Mouse (Mus musculus) ES-Bruce4 (cell line): Measurements from ENCODE around the gene Siah1b. TPM values are rescaled to one million over a fixed set of nuclear protein-coding genes. Genes with fewer than 3 reads are reported as not detected.

ENCODE experiments used
- H3K27ac ChIP-seq: 2 replicates; pipeline ENCODE4 v1.5.1; 2012; ENCODE audit warnings: low read length, inconsistent platforms; ENCODE audit not compliant: insufficient read depth
- H3K27me3 ChIP-seq: 2 replicates; pipeline ENCODE4 v1.6.1; 2012; ENCODE audit warnings: mild to moderate bottlenecking, low read length, inconsistent platforms; ENCODE audit not compliant: control insufficient read depth, poor library complexity, insufficient read depth, severe bottlenecking
- H3K36me3 ChIP-seq: 2 replicates; pipeline ENCODE4 v1.6.1; 2012; ENCODE audit warnings: inconsistent platforms, mild to moderate bottlenecking, low read length, moderate library complexity; ENCODE audit not compliant: control insufficient read depth, poor library complexity, insufficient read depth, severe bottlenecking
- H3K4me1 ChIP-seq: one replicate; pipeline ENCODE4 v1.8.1; 2011; ENCODE audit warnings: low read length; ENCODE audit not compliant: control insufficient read depth, insufficient read depth
- H3K4me3 ChIP-seq: 2 replicates; pipeline ENCODE4 v1.5.1; 2011; ENCODE audit warnings: low read depth, mild to moderate bottlenecking, low read length
- H3K9ac ChIP-seq: 2 replicates; pipeline ENCODE4 v1.6.1; 2012; ENCODE audit warnings: low read depth, mild to moderate bottlenecking, inconsistent platforms; ENCODE audit not compliant: poor library complexity, severe bottlenecking
- H3K9me3 ChIP-seq: replicated peaks from 2 replicates; pipeline ENCODE4 v1.6.1; 2012; ENCODE audit warnings: mild to moderate bottlenecking, low read length, inconsistent platforms; ENCODE audit not compliant: control insufficient read depth, poor library complexity, insufficient read depth, severe bottlenecking
- CTCF ChIP-seq: IDR thresholded peaks from one replicate; pipeline ENCODE4 v1.8.1; 2011; ENCODE audit warnings: low read depth, low read length
- EP300 ChIP-seq: IDR thresholded peaks from 2 replicates; pipeline ENCODE4 v1.6.1; 2011; ENCODE audit warnings: low read depth, low read length; ENCODE audit not compliant: insufficient read depth
- POLR2A ChIP-seq: IDR thresholded peaks from one replicate; pipeline ENCODE4 v1.8.1; 2011; ENCODE audit warnings: low read length; ENCODE audit not compliant: insufficient read depth
- polyA plus RNA-seq: library from polyadenylated mRNA; stranded (reverse); fragments of >200 nt; gene quantifications from 2 replicates; pipeline ENCODE4 v1.2.4, GENCODE M21; 2011; ENCODE audit warnings: low read depth; ENCODE audit not compliant: missing spikeins, insufficient read depth, insufficient read length

Gene Siah1b
- polyA plus RNA-seq, 1 experiment: 26.2 TPM

- no peak for TF ChIP-seq EP300
- Histone ChIP-seq H3K36me3 (no peaks in the 10 kb centered on the region), H3K4me1 (no peaks in the 10 kb centered on the region), H3K9me3 (no peaks in the 10 kb centered on the region), H3K27me3 (no peaks in the 10 kb centered on the region), H3K4me3 (no peak overlapping the region), H3K9ac (no peak overlapping the region), H3K27ac (no peak overlapping the region)
Measured at GRCm38 (mm10) chrX:164082030-164082429, 5.7 kb upstream of the Siah1b start.

- no peak overlapping the region for H3K4me3 ChIP-seq
- peaks cover 17% of the 10 kb centered on the region for H3K36me3 ChIP-seq
- no peaks in the 10 kb centered on the region for H3K4me1 ChIP-seq
- H3K9me3 ChIP-seq: no peaks in the 10 kb centered on the region
- TF ChIP-seq CTCF: no peak
- TF ChIP-seq POLR2A: no peak
- no peak for TF ChIP-seq EP300
- no peak overlapping the region for H3K27ac ChIP-seq
- no peak overlapping the region for H3K9ac ChIP-seq
- no peaks in the 10 kb centered on the region for H3K27me3 ChIP-seq
Measured at GRCm38 (mm10) chrX:164068968-164069367, 7.3 kb downstream of the Siah1b start.

GRCm38 (mm10) chrX:164066185-164066584 lies 10.1 kb downstream of the Siah1b start:
- Histone ChIP-seq H3K27me3 (no peaks in the 10 kb centered on the region), H3K9ac (no peak overlapping the region), H3K4me1 (no peaks in the 10 kb centered on the region), H3K27ac (no peak overlapping the region), H3K4me3 (no peak overlapping the region), H3K36me3 (peaks cover 3% of the 10 kb centered on the region), H3K9me3 (no peaks in the 10 kb centered on the region)
- no peak for TF ChIP-seq POLR2A
- TF ChIP-seq CTCF: peak; percentile 43
- no peak for TF ChIP-seq EP300

- Histone ChIP-seq H3K4me3 (no peak overlapping the region), H3K27ac (no peak overlapping the region), H3K4me1 (no peaks in the 10 kb centered on the region), H3K9me3 (no peaks in the 10 kb centered on the region), H3K9ac (no peak overlapping the region), H3K27me3 (no peaks in the 10 kb centered on the region), H3K36me3 (no peaks in the 10 kb centered on the region)
- TF ChIP-seq POLR2A (no peak), EP300 (no peak), CTCF (no peak)
Measured at GRCm38 (mm10) chrX:164059070-164059469, 17.2 kb downstream of the Siah1b start.

- Histone ChIP-seq H3K9ac (no peak overlapping the region), H3K4me3 (no peak overlapping the region), H3K36me3 (no peaks in the 10 kb centered on the region), H3K9me3 (no peaks in the 10 kb centered on the region), H3K4me1 (no peaks in the 10 kb centered on the region), H3K27ac (no peak overlapping the region), H3K27me3 (no peaks in the 10 kb centered on the region)
- TF ChIP-seq EP300 (no peak), CTCF (no peak), POLR2A (no peak)
Measured at GRCm38 (mm10) chrX:164058523-164058922, 17.8 kb downstream of the Siah1b start.

- TF ChIP-seq POLR2A (no peak), CTCF (no peak), EP300 (no peak)
- no peaks in the 10 kb centered on the region for H3K4me1 ChIP-seq
- H3K9me3 ChIP-seq: no peaks in the 10 kb centered on the region
- H3K9ac ChIP-seq: no peak overlapping the region
- no peaks in the 10 kb centered on the region for H3K36me3 ChIP-seq
- H3K4me3 ChIP-seq: no peak overlapping the region
- no peak overlapping the region for H3K27ac ChIP-seq
- H3K27me3 ChIP-seq: no peaks in the 10 kb centered on the region
Measured at GRCm38 (mm10) chrX:164055726-164056125, 20.6 kb downstream of the Siah1b start.
